Mouse (Mus musculus) ZHBTc4 (cell line): ENCODE measurements at regions not wholly inside any gene's neighbourhood (a gene's known extent, or its start where the extent isn't known, plus 50 kb on each side); places are given as distances from the start of the nearest gene placed in this dataset.

Source experiments
- DNase-seq: peaks from one replicate; pipeline ENCODE4 v3.0.0-alpha.2; 2011; ENCODE audit warnings: low read depth, low spot score

GRCm38 (mm10) chrX:121533360-121533759 is 863.8 kb downstream of the Nap1l3 start:
- DNase-seq, result no peak

- DNase-seq, result no peak
Observed at GRCm38 (mm10) chrX:121519830-121520229, 877.4 kb downstream of the Nap1l3 start.

- no peak for DNase-seq
Observed at GRCm38 (mm10) chrX:121497727-121498126, 899.5 kb downstream of the Nap1l3 start.

- DNase-seq, result no peak
Observed at GRCm38 (mm10) chrX:121497219-121497618, 900.0 kb downstream of the Nap1l3 start.

- peak; percentile 51 for DNase-seq
Observed at GRCm38 (mm10) chrX:121479402-121479989, 917.7 kb downstream of the Nap1l3 start.

- no peak for DNase-seq
Observed at GRCm38 (mm10) chrX:121429078-121429477, 968.1 kb downstream of the Nap1l3 start.
